ENCODE assay signal across 10 mouse cellular contexts in the genomic region with DNA sequence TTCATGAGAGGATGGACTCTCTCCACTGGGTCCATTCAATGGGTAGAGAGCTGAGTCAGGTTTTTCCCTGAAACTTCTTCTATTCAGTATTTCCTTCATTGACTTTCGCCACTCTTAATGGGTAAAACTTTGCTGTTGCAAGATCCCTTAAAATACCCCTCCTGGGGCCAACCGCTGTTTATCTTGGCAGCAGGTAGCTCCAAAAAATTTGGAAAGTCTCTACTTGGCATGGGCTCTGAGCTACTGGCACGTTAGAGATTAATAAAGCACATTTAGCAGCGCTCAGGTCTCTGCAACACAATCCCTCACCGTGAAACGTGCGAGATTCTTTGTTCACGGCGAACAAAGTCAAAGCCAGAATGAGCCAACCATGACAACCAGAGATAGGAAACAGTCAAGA. TPM values are rescaled to one million over a fixed set of nuclear protein-coding genes. Genes with fewer than 3 reads are reported as not detected.
DNase-seq lines count a peak whose midpoint lies in the region; ATAC-seq and TF ChIP-seq lines count a peak whose summit lies in the region.
"Had no signal": no experiment of that assay in that cellular context is flagged by ENCODE, and none has a peak within 500 bp of the region (broad histone marks: within the 10 kb centered on the region; RNA-seq: fewer than 3 reads in every experiment).

No protein-coding gene starts in this region.

- H3K27ac ChIP-seq in kidney, adult 2 months (ENCODE audit: insufficient read depth, low read depth, low read length): no peak overlapping the region
- no peak overlapping the region for H3K27ac ChIP-seq in kidney, embryonic 16.5 days (ENCODE audit: low read length)
- H3K27ac ChIP-seq in forebrain, embryonic 14.5 days (ENCODE audit: low read depth, low read length): no peak overlapping the region
- no peak overlapping the region for H3K27ac ChIP-seq in hindbrain, embryonic 16.5 days (ENCODE audit: low read depth, low read length)
- no peak overlapping the region for H3K27ac ChIP-seq in midbrain, embryonic 15.5 days
- H3K27ac ChIP-seq in liver, embryonic 12.5 days: no peak overlapping the region

- no peak for ATAC-seq in kidney, embryonic 16.5 days (ENCODE audit: low FRiP score, low TSS enrichment)
- ATAC-seq in forebrain, embryonic 14.5 days: no peak
- no peak for ATAC-seq in hindbrain, embryonic 16.5 days
- no peak for ATAC-seq in midbrain, embryonic 15.5 days (replicated peaks)
- ATAC-seq in liver, embryonic 12.5 days: no peak

- no peaks in the 10 kb centered on the region; the same call in 1 of the 2 replicates for H3K4me1 ChIP-seq in kidney, adult 2 months (ENCODE audit: control insufficient read depth, insufficient read depth, low read length)
- H3K4me1 ChIP-seq in kidney, embryonic 16.5 days (ENCODE audit: insufficient read depth, low read length): no peaks in the 10 kb centered on the region
- peaks cover 12% of the 10 kb centered on the region; the same call in 1 of the 2 replicates for H3K4me1 ChIP-seq in forebrain, embryonic 14.5 days (ENCODE audit: control insufficient read depth, insufficient read depth, low read length)
- peaks cover 12% of the 10 kb centered on the region for H3K4me1 ChIP-seq in hindbrain, embryonic 16.5 days (ENCODE audit: control insufficient read depth, insufficient read depth, low read depth, low read length)
- peaks cover 16% of the 10 kb centered on the region for H3K4me1 ChIP-seq in midbrain, embryonic 15.5 days
- H3K4me1 ChIP-seq in liver, embryonic 12.5 days: peaks cover 26% of the 10 kb centered on the region

- no peaks in the 10 kb centered on the region for H3K27me3 ChIP-seq in kidney, adult 2 months (replicated peaks; ENCODE audit: control insufficient read depth, insufficient read depth, low read length)
- peaks cover 5% of the 10 kb centered on the region; the same call in 1 of the 2 replicates for H3K27me3 ChIP-seq in kidney, embryonic 16.5 days (ENCODE audit: insufficient read depth, low read length)
- no peaks in the 10 kb centered on the region for H3K27me3 ChIP-seq in forebrain, embryonic 14.5 days (replicated peaks; ENCODE audit: control insufficient read depth, insufficient read depth, low read length)
- peaks cover 3% of the 10 kb centered on the region for H3K27me3 ChIP-seq in hindbrain, embryonic 16.5 days (replicated peaks; ENCODE audit: control insufficient read depth, insufficient read depth, low read length)
- H3K27me3 ChIP-seq in midbrain, embryonic 15.5 days (replicated peaks): peaks cover 10% of the 10 kb centered on the region
- H3K27me3 ChIP-seq in liver, embryonic 12.5 days (replicated peaks): peaks cover 28% of the 10 kb centered on the region

- DNase-seq in kidney, adult 2 months: peak; percentile 56
- no peak for DNase-seq in forebrain, embryonic 14.5 days (ENCODE audit: low spot score)
- DNase-seq in retina, postnatal 1 day: no peak
- no peak for DNase-seq in natural killer cell, adult 2 months (ENCODE audit: low spot score in 2 of 2)
- DNase-seq: liver had no signal

- no peak overlapping the region for H3K9ac ChIP-seq in kidney, embryonic 16.5 days (replicated peaks; ENCODE audit: low read length)
- no peak overlapping the region for H3K9ac ChIP-seq in forebrain, embryonic 14.5 days (ENCODE audit: low read length)
- no peak overlapping the region for H3K9ac ChIP-seq in hindbrain, embryonic 16.5 days (ENCODE audit: low read depth, low read length)
- H3K9ac ChIP-seq in midbrain, embryonic 15.5 days: no peak overlapping the region
- no peak overlapping the region for H3K9ac ChIP-seq in liver, embryonic 12.5 days

- no peak overlapping the region for H3K4me2 ChIP-seq in kidney, embryonic 16.5 days (replicated peaks; ENCODE audit: low read depth, low read length)
- H3K4me2 ChIP-seq in forebrain, embryonic 14.5 days (ENCODE audit: low read length): peak overlapping the region; percentile 45
- H3K4me2 ChIP-seq in hindbrain, embryonic 16.5 days (ENCODE audit: low read length): peak overlapping the region; percentile 32
- H3K4me2 ChIP-seq in midbrain, embryonic 15.5 days: peak overlapping the region; percentile 28; the same call in 1 of the 2 replicates
- H3K4me2 ChIP-seq in liver, embryonic 12.5 days: no peak overlapping the region

- TF ChIP-seq POLR2A in kidney, adult 2 months (IDR thresholded peaks at IDR 0.05; ENCODE audit: low read depth, low read length): no peak

- no peaks in the 10 kb centered on the region for H3K36me3 ChIP-seq in kidney, adult 2 months (ENCODE audit: control insufficient read depth, insufficient read depth, low read length)
- no peaks in the 10 kb centered on the region for H3K36me3 ChIP-seq in kidney, embryonic 16.5 days (ENCODE audit: insufficient read depth, low read length)
- no peaks in the 10 kb centered on the region for H3K36me3 ChIP-seq in forebrain, embryonic 14.5 days (ENCODE audit: control insufficient read depth, insufficient read depth, low read length)
- no peaks in the 10 kb centered on the region for H3K36me3 ChIP-seq in hindbrain, embryonic 16.5 days (ENCODE audit: control insufficient read depth, insufficient read depth, low read length)
- H3K36me3 ChIP-seq in midbrain, embryonic 15.5 days (replicated peaks): no peaks in the 10 kb centered on the region
- no peaks in the 10 kb centered on the region for H3K36me3 ChIP-seq in liver, embryonic 12.5 days

- 0 out of 2 replicates have a peak, but pooled peaks cover 4% of the 10 kb centered on the region for H3K9me3 ChIP-seq in kidney, embryonic 16.5 days (ENCODE audit: low read length)
- H3K9me3 ChIP-seq in forebrain, embryonic 14.5 days (replicated peaks; ENCODE audit: control insufficient read depth, low read length): no peaks in the 10 kb centered on the region
- no peaks in the 10 kb centered on the region for H3K9me3 ChIP-seq in hindbrain, embryonic 16.5 days (ENCODE audit: control insufficient read depth, low read length)
- no peaks in the 10 kb centered on the region for H3K9me3 ChIP-seq in midbrain, embryonic 15.5 days
- no peaks in the 10 kb centered on the region for H3K9me3 ChIP-seq in liver, embryonic 12.5 days (replicated peaks)

- no peak for TF ChIP-seq CTCF in kidney, adult 2 months (conservative IDR thresholded peaks at IDR 0.05; ENCODE audit: insufficient read depth, insufficient read length, low read depth, low read length)

- no peak overlapping the region for H3K4me3 ChIP-seq in kidney, adult 2 months (ENCODE audit: insufficient read depth, low read depth, low read length)
- H3K4me3 ChIP-seq in kidney, embryonic 16.5 days (ENCODE audit: low read length): no peak overlapping the region
- H3K4me3 ChIP-seq in forebrain, embryonic 14.5 days (ENCODE audit: low read depth, low read length): peak overlapping the region; percentile 13
- peak overlapping the region; percentile 11; the same call in 1 of the 2 replicates for H3K4me3 ChIP-seq in hindbrain, embryonic 16.5 days (ENCODE audit: low read length)
- 0 out of 2 replicates have a peak overlapping the region, but pooled peaks have one; percentile 5 for H3K4me3 ChIP-seq in midbrain, embryonic 15.5 days
- no peak overlapping the region for H3K4me3 ChIP-seq in liver, embryonic 12.5 days
- H3K4me3 ChIP-seq: myocyte had no signal

- WGBS in kidney, adult 2 months: 66% methylated on average over 9 of the region's 9 CpGs
- 77% methylated on average over 9 of the region's 9 CpGs for WGBS in kidney, embryonic 16.5 days
- WGBS in forebrain, embryonic 14.5 days: 43% methylated on average over 9 of the region's 9 CpGs
- 43% methylated on average over 9 of the region's 9 CpGs for WGBS in hindbrain, embryonic 16.5 days
- 49% methylated on average over 9 of the region's 9 CpGs for WGBS in midbrain, embryonic 15.5 days
- WGBS in liver, embryonic 12.5 days (ENCODE audit: insufficient replicate concordance): 68% methylated on average over 9 of the region's 9 CpGs

RNA-seq across cellular contexts. Expression of gene Nckap5, which starts 1.6 kb away (rescaled TPM):
- polyA plus RNA-seq in kidney, adult 2 months (2012; rRNA removed): 3.1 and 3.6 TPM in 2 replicates
- polyA plus RNA-seq in kidney, embryonic 16.5 days (2015; fragmentation: Nextera tagmentation; extraction: Ambion mirVana): 4.1 and 4.2 TPM in 2 replicates
- 16.6 and 23.5 TPM in 2 replicates for polyA plus RNA-seq in forebrain, embryonic 14.5 days (2014; fragmentation: Nextera tagmentation; extraction: Ambion mirVana)
- 13.1 and 13.9 TPM in 2 replicates for polyA plus RNA-seq in hindbrain, embryonic 16.5 days (2015; fragmentation: Nextera tagmentation; extraction: Ambion mirVana)
- polyA plus RNA-seq in midbrain, embryonic 15.5 days (2015; fragmentation: Nextera tagmentation; extraction: Ambion mirVana): 11.5 TPM in 2 replicates
- 0.45 and 0.59 TPM in 2 replicates for polyA plus RNA-seq in liver, embryonic 12.5 days (2016; fragmentation: Nextera tagmentation; extraction: Ambion mirVana)

Comparison
In these comparisons a context has a peak if more than half of its experiments do, and no peak if none do; other contexts are left out.
1. H3K4me3 ChIP-seq: peak in forebrain, embryonic 14.5 days (single experiment), hindbrain, embryonic 16.5 days (single experiment) and midbrain, embryonic 15.5 days (single experiment); none in kidney, adult 2 months (single experiment), kidney, embryonic 16.5 days (single experiment) and liver, embryonic 12.5 days (single experiment).
2. H3K4me2 ChIP-seq: peak in forebrain, embryonic 14.5 days (single experiment), hindbrain, embryonic 16.5 days (single experiment) and midbrain, embryonic 15.5 days (single experiment); none in kidney, embryonic 16.5 days (single experiment) and liver, embryonic 12.5 days (single experiment).